Mouse (Mus musculus): Measurements from ENCODE around the gene Tex13c1. TPM values are rescaled to one million over a fixed set of nuclear protein-coding genes. Genes with fewer than 3 reads are reported as not detected.

The Tex13c1 gene
- polyA plus RNA-seq (2016; fragmentation: Nextera tagmentation; extraction: Ambion mirVana), result not detected in 2 replicates

- DNase-seq (ENCODE audit: low spot score), result no peak
- 77% methylated on average over 3 of the region's 3 CpGs for WGBS
Observed at GRCm38 (mm10) chrX:43590860-43591259, at the start of gene Tex13c1. Gene Tex13c1 (plus strand): TSS chrX:43591160.

More at GRCm38 (mm10) chrX:43590860-43591259, at the start of gene Tex13c1:
- no peak within 1 kb of the TSS for H3K27ac ChIP-seq
- no peaks in the 10 kb centered on the region for H3K9me3 ChIP-seq
- H3K4me1 ChIP-seq, result no peaks in the 10 kb centered on the region
- H3K4me3 ChIP-seq, result no peak within 1 kb of the TSS
- no peaks in the 10 kb centered on the region for H3K36me3 ChIP-seq
- H3K27me3 ChIP-seq (ENCODE audit: insufficient read depth, poor library complexity, severe bottlenecking), result no peaks in the 10 kb centered on the region

Other genes starting within 250 kb of the Tex13c1 start
- gene Tenm1, start 162.0 kb upstream of the Tex13c1 start, polyA plus RNA-seq (2016; fragmentation: Nextera tagmentation; extraction: Ambion mirVana), result 0.05 and 0.09 TPM in 2 replicates

All from heart, embryonic 10.5 days (tissue).